Mouse (Mus musculus) ES-Bruce4 (cell line): ENCODE measurements around the gene Ankrd34a. TPM values are rescaled to one million over a fixed set of nuclear protein-coding genes. Genes with fewer than 3 reads are reported as not detected.

Experiments
- H3K27ac ChIP-seq: 2 replicates; pipeline ENCODE4 v1.5.1; 2012; ENCODE audit warnings: low read length, inconsistent platforms; ENCODE audit not compliant: insufficient read depth
- H3K27me3 ChIP-seq: 2 replicates; pipeline ENCODE4 v1.6.1; 2012; ENCODE audit warnings: mild to moderate bottlenecking, low read length, inconsistent platforms; ENCODE audit not compliant: control insufficient read depth, poor library complexity, insufficient read depth, severe bottlenecking
- H3K36me3 ChIP-seq: 2 replicates; pipeline ENCODE4 v1.6.1; 2012; ENCODE audit warnings: inconsistent platforms, mild to moderate bottlenecking, low read length, moderate library complexity; ENCODE audit not compliant: control insufficient read depth, poor library complexity, insufficient read depth, severe bottlenecking
- H3K4me1 ChIP-seq: one replicate; pipeline ENCODE4 v1.8.1; 2011; ENCODE audit warnings: low read length; ENCODE audit not compliant: control insufficient read depth, insufficient read depth
- H3K4me3 ChIP-seq: 2 replicates; pipeline ENCODE4 v1.5.1; 2011; ENCODE audit warnings: low read depth, mild to moderate bottlenecking, low read length
- H3K9ac ChIP-seq: 2 replicates; pipeline ENCODE4 v1.6.1; 2012; ENCODE audit warnings: low read depth, mild to moderate bottlenecking, inconsistent platforms; ENCODE audit not compliant: poor library complexity, severe bottlenecking
- H3K9me3 ChIP-seq: replicated peaks from 2 replicates; pipeline ENCODE4 v1.6.1; 2012; ENCODE audit warnings: mild to moderate bottlenecking, low read length, inconsistent platforms; ENCODE audit not compliant: control insufficient read depth, poor library complexity, insufficient read depth, severe bottlenecking
- CTCF ChIP-seq: IDR thresholded peaks from one replicate; pipeline ENCODE4 v1.8.1; 2011; ENCODE audit warnings: low read depth, low read length
- EP300 ChIP-seq: IDR thresholded peaks from 2 replicates; pipeline ENCODE4 v1.6.1; 2011; ENCODE audit warnings: low read depth, low read length; ENCODE audit not compliant: insufficient read depth
- POLR2A ChIP-seq: IDR thresholded peaks from one replicate; pipeline ENCODE4 v1.8.1; 2011; ENCODE audit warnings: low read length; ENCODE audit not compliant: insufficient read depth
- polyA plus RNA-seq: library from polyadenylated mRNA; stranded (reverse); fragments of >200 nt; gene quantifications from 2 replicates; pipeline ENCODE4 v1.2.4, GENCODE M21; 2011; ENCODE audit warnings: low read depth; ENCODE audit not compliant: missing spikeins, insufficient read depth, insufficient read length

Ankrd34a gene
- polyA plus RNA-seq, 1 experiment = 0.31 TPM

GRCm38 (mm10) chr3:96576005-96576658 is 20.3 kb upstream of the Ankrd34a start:
- H3K4me1 ChIP-seq = peaks cover 5% of the 10 kb centered on the region

GRCm38 (mm10) chr3:96576690-96577541 is 19.5 kb upstream of the Ankrd34a start, which contains the start of gene Gm16253:
TSS of gene Gm16253 (plus strand) at chr3:96576984.
- H3K9me3 ChIP-seq = no peaks in the 10 kb centered on the region
- H3K36me3 ChIP-seq = no peaks in the 10 kb centered on the region
- peak within 1 kb of the TSS; percentile 98 for H3K27ac ChIP-seq
- H3K4me1 ChIP-seq = peaks cover 7% of the 10 kb centered on the region
- H3K4me3 ChIP-seq = peak within 1 kb of the TSS; percentile 32
- no peaks in the 10 kb centered on the region for H3K27me3 ChIP-seq
- peak within 1 kb of the TSS; percentile 61 for H3K9ac ChIP-seq
- TF ChIP-seq CTCF (no peak), POLR2A (no peak), EP300 (peak; percentile 85)

More at GRCm38 (mm10) chr3:96576005-96576658, 20.3 kb upstream of the Ankrd34a start:
- Histone ChIP-seq H3K27me3 (no peaks in the 10 kb centered on the region), H3K36me3 (no peaks in the 10 kb centered on the region), H3K27ac (peak overlapping the region; percentile 94), H3K9ac (peak overlapping the region; percentile 52), H3K9me3 (no peaks in the 10 kb centered on the region), H3K4me3 (peak overlapping the region; percentile 32)
- TF ChIP-seq EP300 = no peak
- no peak for TF ChIP-seq POLR2A
- no peak for TF ChIP-seq CTCF

- H3K9me3 ChIP-seq = no peaks in the 10 kb centered on the region
- TF ChIP-seq POLR2A = no peak
- peak; percentile 82; the same call in 1 of the 2 replicates for TF ChIP-seq EP300
- no peaks in the 10 kb centered on the region for H3K36me3 ChIP-seq
- H3K9ac ChIP-seq = peak overlapping the region; percentile 61
- H3K27me3 ChIP-seq = no peaks in the 10 kb centered on the region
- peak overlapping the region; percentile 32 for H3K4me3 ChIP-seq
- H3K4me1 ChIP-seq = peaks cover 7% of the 10 kb centered on the region
- peak overlapping the region; percentile 98 for H3K27ac ChIP-seq
Measured at GRCm38 (mm10) chr3:96577566-96577965, 18.9 kb upstream of the Ankrd34a start.

- Histone ChIP-seq H3K27ac (peak overlapping the region; percentile 8; the same call in 1 of the 2 replicates), H3K9me3 (no peaks in the 10 kb centered on the region), H3K9ac (no peak overlapping the region), H3K4me3 (no peak overlapping the region), H3K4me1 (peaks cover 7% of the 10 kb centered on the region), H3K27me3 (no peaks in the 10 kb centered on the region), H3K36me3 (no peaks in the 10 kb centered on the region)
- 0 out of 2 replicates have a peak, but pooled peaks have one; percentile 11 for TF ChIP-seq EP300
- no peak for TF ChIP-seq POLR2A
- TF ChIP-seq CTCF = peak; percentile 33
Measured at GRCm38 (mm10) chr3:96578561-96579238, 17.7 kb upstream of the Ankrd34a start.

- Histone ChIP-seq H3K4me3 (no peak overlapping the region), H3K36me3 (no peaks in the 10 kb centered on the region), H3K9me3 (no peaks in the 10 kb centered on the region), H3K27ac (no peak overlapping the region), H3K27me3 (no peaks in the 10 kb centered on the region), H3K4me1 (peaks cover 7% of the 10 kb centered on the region), H3K9ac (no peak overlapping the region)
- TF ChIP-seq CTCF = no peak
- no peak for TF ChIP-seq POLR2A
- no peak for TF ChIP-seq EP300
Measured at GRCm38 (mm10) chr3:96579239-96579750, 17.1 kb upstream of the Ankrd34a start.
